10 mouse cellular contexts compared by ENCODE assay signal in genomic region chr15:83417407-83417806, GRCm38 (mm10). TPM values are rescaled to one million over a fixed set of nuclear protein-coding genes. Genes with fewer than 3 reads are reported as not detected.
DNase-seq lines count a peak whose midpoint lies in the region; ATAC-seq and TF ChIP-seq lines count a peak whose summit lies in the region.
"Had no signal": no experiment of that assay in that cellular context is flagged by ENCODE, and none has a peak within 500 bp of the region (broad histone marks: within the 10 kb centered on the region; RNA-seq: fewer than 3 reads in every experiment).

No protein-coding gene starts in this region.

- no peak for TF ChIP-seq CTCF in heart, postnatal 0 days (IDR thresholded peaks at IDR 0.05; ENCODE audit: low read depth)
- TF ChIP-seq CTCF in Patski (IDR thresholded peaks at IDR 0.05) = no peak

- POLR2A ChIA-PET in Patski (lab: Charles Lee) = interaction anchor here (0.5 to 0.6 kb wide), 2 partner anchors 43 to 50 kb away, joined by 3 to 4 read pairs; no protein-coding TSS in a partner anchor

- 19% methylated on average over 7 of the region's 7 CpGs for WGBS in heart, postnatal 0 days
- WGBS in macrophage (ENCODE audit: missing documents) = 63% methylated on average over 7 of the region's 7 CpGs

- H3K79me2 ChIP-seq in macrophage (ENCODE audit: inconsistent target) = peaks cover 98% of the 10 kb centered on the region

- CTCF ChIA-PET in Patski (lab: Charles Lee) = interaction anchor here (0.9 kb wide), 1 partner anchor 100 kb away, joined by 3 read pairs; no protein-coding TSS in a partner anchor

- no peak overlapping the region for H3K4me3 ChIP-seq in heart, postnatal 0 days (ENCODE audit: low read depth, low read length)
- H3K4me3 ChIP-seq in macrophage (ENCODE audit: inconsistent target) = no peak overlapping the region
- H3K4me3 ChIP-seq: neural tube, embryonic 12.5 days had no signal

- peak overlapping the region; percentile 54 for H3K27ac ChIP-seq in heart, postnatal 0 days (ENCODE audit: low read depth)
- H3K27ac ChIP-seq in macrophage = peak overlapping the region; percentile 45
- H3K27ac ChIP-seq: neural tube, embryonic 12.5 days had no signal

- H3K9ac ChIP-seq in heart, postnatal 0 days (replicated peaks; ENCODE audit: low read depth, low read length) = 0 out of 2 replicates have a peak overlapping the region, but pooled peaks have one; percentile 8
- H3K9ac ChIP-seq: neural tube, embryonic 12.5 days had no signal

- DNase-seq in heart, postnatal 0 days (ENCODE audit: low spot score) = peak; percentile 51
- DNase-seq in heart, adult 8-10 months (ENCODE audit: low spot score) = no peak
- DNase-seq in Patski (ENCODE audit: low read depth, low spot score) = no peak
- DNase-seq in frontal cortex, adult 2 months (ENCODE audit: extremely low spot score in 1 of 2, low spot score in 1 of 2) = peak; percentile 73 to 83
- DNase-seq in spleen, adult 18-20 months = no peak
- DNase-seq in gastrocnemius, adult 8-10 months (ENCODE audit: low spot score in 2 of 2) = no peak
- no peak for DNase-seq in lung, postnatal 4 days
- DNase-seq: kidney, postnatal 14 days had no signal

- H3K36me3 ChIP-seq in heart, postnatal 0 days (replicated peaks; ENCODE audit: control insufficient read depth, insufficient read depth, low read length) = no peaks in the 10 kb centered on the region
- no peaks in the 10 kb centered on the region for H3K36me3 ChIP-seq in macrophage (ENCODE audit: inconsistent target)
- H3K36me3 ChIP-seq: neural tube, embryonic 12.5 days had no signal

- in situ Hi-C loops in Patski (cut with MboI; ENCODE audit: low pct_unique_long_range_greater_than_20kb) = no loop called here

- H3K9me3 ChIP-seq in heart, postnatal 0 days (replicated peaks; ENCODE audit: control insufficient read depth, low read length) = no peaks in the 10 kb centered on the region
- H3K9me3 ChIP-seq: neural tube, embryonic 12.5 days had no signal

- H3K4me2 ChIP-seq in heart, postnatal 0 days (ENCODE audit: low read depth, low read length) = peak overlapping the region; percentile 14; the same call in 1 of the 2 replicates
- H3K4me2 ChIP-seq: neural tube, embryonic 12.5 days had no signal

- H3K27me3 ChIP-seq in heart, postnatal 0 days (ENCODE audit: control insufficient read depth, insufficient read depth, low read length) = no peaks in the 10 kb centered on the region
- H3K27me3 ChIP-seq in Patski = no peaks in the 10 kb centered on the region
- H3K27me3 ChIP-seq: neural tube, embryonic 12.5 days had no signal

- peak; percentile 50 for ATAC-seq in heart, postnatal 0 days (ENCODE audit: insufficient read depth, low read depth)
- ATAC-seq in Patski = peak; percentile 75

- TF ChIP-seq EP300 in heart, postnatal 0 days (IDR thresholded peaks at IDR 0.05; ENCODE audit: low read depth) = no peak

- H3K4me1 ChIP-seq in heart, postnatal 0 days (ENCODE audit: control insufficient read depth, insufficient read depth) = peaks cover 49% of the 10 kb centered on the region
- H3K4me1 ChIP-seq: neural tube, embryonic 12.5 days had no signal

RNA-seq across cellular contexts. Expression of gene Pacsin2, which starts 47.0 kb away (rescaled TPM):
- 65.0 and 78.0 TPM in 2 replicates for total RNA-seq in heart, postnatal 0 days (2014; rRNA removed; ENCODE audit: low replicate concordance)
- polyA plus RNA-seq in heart, postnatal 0 days (2015; fragmentation: Nextera tagmentation; extraction: Ambion mirVana) = 53.0 and 63.3 TPM in 2 replicates
- 100 to 1,000 TPM; 209 to 267 (median 247) TPM for total RNA-seq in heart, adult 8-10 months (2022)
- polyA plus RNA-seq in Patski (2021) (126 TPM), macrophage (2018) (58.4 to 158 TPM (median 89.0 TPM) in 3 replicates)
- polyA plus RNA-seq in frontal cortex, adult 2 months (2012; rRNA removed) = 231 and 243 TPM in 2 replicates
- 100 to 1,000 TPM in 3 of 26 experiments, 10 to 100 TPM in 23; 41.6 to 120 (median 81.4) TPM for total RNA-seq in macrophage (2018; cell fraction: chromatin; rRNA removed)
- total RNA-seq in macrophage (2018; cell fraction: cytosol; rRNA removed) = 100 to 1,000 TPM in 1 of 26 experiments, 10 to 100 TPM in 25; 51.3 to 103 (median 81.1) TPM
- total RNA-seq in macrophage (2018; cell fraction: nucleus; rRNA removed) = 100 to 1,000 TPM in 2 of 26 experiments, 10 to 100 TPM in 24; 60.5 to 159 (median 76.3) TPM
- 10 to 100 TPM; 45.3 to 58.5 (median 48.2) TPM for total RNA-seq in gastrocnemius, adult 8-10 months (2022)

Comparison
In these comparisons a context has a peak if more than half of its experiments do, and no peak if none do; other contexts are left out.
1. DNase-seq: peak in heart, postnatal 0 days (single experiment) and frontal cortex, adult 2 months (2 of 2); none in heart, adult 8-10 months (single experiment), Patski (single experiment), spleen, adult 18-20 months (0 of 2), gastrocnemius, adult 8-10 months (0 of 2) and lung, postnatal 4 days (0 of 2).